Mouse (Mus musculus) embryonic facial prominence, embryonic 12.5 days (tissue): ENCODE measurements around the gene Hpca. TPM values are rescaled to one million over a fixed set of nuclear protein-coding genes. Genes with fewer than 3 reads are reported as not detected.

Source experiments
- ATAC-seq: fragments of 200-750 bp; cut with Nextera tagmentation; 2 replicates; pipeline ENCODE4 v1.8.0; 2017; ENCODE audit not compliant: insufficient number of reproducible peaks, insufficient read depth, low FRiP score, low TSS enrichment
- H3K27ac ChIP-seq: fragments of 300-500 bp; sonication (generic); 2 replicates; pipeline ENCODE4 v1.5.1; 2016; ENCODE audit warnings: mild to moderate bottlenecking
- H3K27me3 ChIP-seq: fragments of 300-500 bp; sonication (generic); 2 replicates; pipeline ENCODE4 v1.6.1; 2016; ENCODE audit warnings: mild to moderate bottlenecking, moderate library complexity
- H3K36me3 ChIP-seq: fragments of 300-500 bp; sonication (generic); 2 replicates; pipeline ENCODE4 v1.6.1; 2016; ENCODE audit warnings: mild to moderate bottlenecking
- H3K4me1 ChIP-seq: fragments of 300-500 bp; sonication (generic); 2 replicates; pipeline ENCODE4 v1.6.1; 2016
- H3K4me2 ChIP-seq: fragments of 300-500 bp; sonication (generic); replicated peaks from 2 replicates; pipeline ENCODE4 v1.6.1; 2016; ENCODE audit warnings: mild to moderate bottlenecking, moderate library complexity
- H3K4me3 ChIP-seq: fragments of 300-500 bp; sonication (generic); 2 replicates; pipeline ENCODE4 v1.5.1; 2016; ENCODE audit warnings: mild to moderate bottlenecking
- H3K9ac ChIP-seq: fragments of 300-500 bp; sonication (generic); 2 replicates; pipeline ENCODE4 v1.6.1; 2016; ENCODE audit warnings: mild to moderate bottlenecking, moderate library complexity
- H3K9me3 ChIP-seq: fragments of 300-500 bp; sonication (generic); 2 replicates; pipeline ENCODE4 v1.6.1; 2016; ENCODE audit warnings: mild to moderate bottlenecking, moderate library complexity
- WGBS: fragments of 180-500 bp; shearing (Covaris S2); methylation state at CpG from one replicate; pipeline ENCODE4 v1.1.7; 2016; 5-methylcytosine and 5-hydroxymethylcytosine counted together
- polyA plus RNA-seq: library from polyadenylated mRNA; unstranded; fragments of >200 nt; fragmentation: Nextera tagmentation; extraction: Ambion mirVana; gene quantifications from 2 replicates; pipeline ENCODE4 v1.2.1, GENCODE M21; 2016

The Hpca gene
- polyA plus RNA-seq, 1 experiment from 2014 or later: 4.7 TPM

- Histone ChIP-seq H3K4me3 (no peak overlapping the region), H3K9me3 (no peaks in the 10 kb centered on the region), H3K9ac (no peak overlapping the region), H3K4me2 (no peak overlapping the region), H3K27me3 (peaks cover 58% of the 10 kb centered on the region), H3K27ac (no peak overlapping the region), H3K4me1 (peaks cover 18% of the 10 kb centered on the region), H3K36me3 (no peaks in the 10 kb centered on the region)
- no peak for ATAC-seq
- WGBS: 79% methylated on average over 10 of the region's 10 CpGs
These were observed 2.1 kb downstream of the Hpca start for GRCm38 (mm10) chr4:129119708-129120107.

GRCm38 (mm10) chr4:129117720-129118510 lies 3.9 kb downstream of the Hpca start:
- Histone ChIP-seq H3K4me2 (no peak overlapping the region), H3K9ac (no peak overlapping the region), H3K9me3 (no peaks in the 10 kb centered on the region), H3K36me3 (no peaks in the 10 kb centered on the region), H3K4me3 (no peak overlapping the region), H3K27ac (no peak overlapping the region), H3K4me1 (peaks cover 18% of the 10 kb centered on the region), H3K27me3 (peaks cover 48% of the 10 kb centered on the region)
- ATAC-seq: no peak
- WGBS: 84% methylated on average over 14 of the region's 14 CpGs

GRCm38 (mm10) chr4:129116703-129117102 lies 5.1 kb downstream of the Hpca start:
- Histone ChIP-seq H3K9me3 (no peaks in the 10 kb centered on the region), H3K27me3 (peaks cover 36% of the 10 kb centered on the region), H3K36me3 (no peaks in the 10 kb centered on the region), H3K4me3 (no peak overlapping the region), H3K4me1 (peaks cover 19% of the 10 kb centered on the region), H3K4me2 (no peak overlapping the region), H3K9ac (no peak overlapping the region), H3K27ac (no peak overlapping the region)
- no peak for ATAC-seq
- WGBS: 92% methylated on average over 8 of the region's 8 CpGs

GRCm38 (mm10) chr4:129113083-129113988 lies 8.5 kb downstream of the Hpca start:
- Histone ChIP-seq H3K4me3 (no peak overlapping the region), H3K9me3 (no peaks in the 10 kb centered on the region), H3K36me3 (no peaks in the 10 kb centered on the region), H3K27ac (no peak overlapping the region), H3K4me2 (no peak overlapping the region), H3K9ac (no peak overlapping the region), H3K27me3 (peaks cover 9% of the 10 kb centered on the region), H3K4me1 (peaks cover 3% of the 10 kb centered on the region; the same call in 1 of the 2 replicates)
- WGBS: 33% methylated on average over 28 of the region's 28 CpGs
- ATAC-seq: peak; percentile 48; the same call in 1 of the 2 replicates

GRCm38 (mm10) chr4:129112231-129112630 lies 9.6 kb downstream of the Hpca start:
- H3K36me3 ChIP-seq: no peaks in the 10 kb centered on the region
- no peak overlapping the region for H3K9ac ChIP-seq
- H3K27ac ChIP-seq: no peak overlapping the region
- H3K4me3 ChIP-seq: no peak overlapping the region
- WGBS: 60% methylated on average over 13 of the region's 13 CpGs
- ATAC-seq: no peak
- no peak overlapping the region for H3K4me2 ChIP-seq
- H3K9me3 ChIP-seq: no peaks in the 10 kb centered on the region
- H3K27me3 ChIP-seq: peaks cover 9% of the 10 kb centered on the region; the same call in 1 of the 2 replicates
- H3K4me1 ChIP-seq: peaks cover 3% of the 10 kb centered on the region; the same call in 1 of the 2 replicates

GRCm38 (mm10) chr4:129111350-129111749 lies 10.5 kb downstream of the Hpca start:
- no peak overlapping the region for H3K9ac ChIP-seq
- no peak overlapping the region for H3K27ac ChIP-seq
- ATAC-seq: no peak
- no peak overlapping the region for H3K4me2 ChIP-seq
- H3K36me3 ChIP-seq: no peaks in the 10 kb centered on the region
- peaks cover 18% of the 10 kb centered on the region for H3K27me3 ChIP-seq
- no peaks in the 10 kb centered on the region for H3K9me3 ChIP-seq
- no peak overlapping the region for H3K4me3 ChIP-seq
- WGBS: 62% methylated on average over 11 of the region's 11 CpGs
- peaks cover 7% of the 10 kb centered on the region; the same call in 1 of the 2 replicates for H3K4me1 ChIP-seq

GRCm38 (mm10) chr4:129110804-129111203 lies 11.0 kb downstream of the Hpca start:
- Histone ChIP-seq H3K36me3 (no peaks in the 10 kb centered on the region), H3K9me3 (no peaks in the 10 kb centered on the region), H3K4me2 (no peak overlapping the region), H3K27ac (no peak overlapping the region), H3K4me1 (peaks cover 11% of the 10 kb centered on the region; the same call in 1 of the 2 replicates), H3K9ac (no peak overlapping the region), H3K27me3 (peaks cover 19% of the 10 kb centered on the region), H3K4me3 (no peak overlapping the region)
- no peak for ATAC-seq
- WGBS: 89% methylated on average over 6 of the region's 6 CpGs

GRCm38 (mm10) chr4:129108624-129109023 lies 13.2 kb downstream of the Hpca start:
- ATAC-seq: no peak
- Histone ChIP-seq H3K4me1 (peaks cover 19% of the 10 kb centered on the region), H3K9me3 (no peaks in the 10 kb centered on the region), H3K4me2 (no peak overlapping the region), H3K36me3 (no peaks in the 10 kb centered on the region), H3K27ac (no peak overlapping the region), H3K4me3 (no peak overlapping the region), H3K9ac (no peak overlapping the region), H3K27me3 (peaks cover 36% of the 10 kb centered on the region)
- WGBS: 87% methylated on average over 7 of the region's 7 CpGs

- no peak overlapping the region for H3K27ac ChIP-seq
- WGBS: 65% methylated on average over 10 of the region's 10 CpGs
- H3K9ac ChIP-seq: no peak overlapping the region
These were observed 14.4 kb downstream of the Hpca start for GRCm38 (mm10) chr4:129107348-129107899.

GRCm38 (mm10) chr4:129106073-129106472 lies 15.8 kb downstream of the Hpca start:
- WGBS: 20% methylated on average over 9 of the region's 9 CpGs
- Histone ChIP-seq H3K9ac (no peak overlapping the region), H3K27ac (no peak overlapping the region), H3K4me3 (peak overlapping the region; percentile 25; the same call in 1 of the 2 replicates), H3K4me1 (peaks cover 16% of the 10 kb centered on the region), H3K36me3 (no peaks in the 10 kb centered on the region), H3K9me3 (no peaks in the 10 kb centered on the region), H3K27me3 (peaks cover 42% of the 10 kb centered on the region), H3K4me2 (peak overlapping the region; percentile 51)
- ATAC-seq: no peak

More at GRCm38 (mm10) chr4:129107348-129107899, 14.4 kb downstream of the Hpca start:
- H3K4me2 ChIP-seq: no peak overlapping the region
- no peaks in the 10 kb centered on the region for H3K36me3 ChIP-seq
- H3K4me1 ChIP-seq: peaks cover 19% of the 10 kb centered on the region
- no peaks in the 10 kb centered on the region for H3K9me3 ChIP-seq
- H3K4me3 ChIP-seq: no peak overlapping the region
- ATAC-seq: no peak
- H3K27me3 ChIP-seq: peaks cover 42% of the 10 kb centered on the region

GRCm38 (mm10) chr4:129105356-129105755 lies 16.5 kb downstream of the Hpca start, which contains the start of gene Tmem54:
TSS of gene Tmem54 (plus strand) at chr4:129105548.
- no peak for ATAC-seq
- Histone ChIP-seq H3K4me3 (peak within 1 kb of the TSS; percentile 25), H3K4me1 (peaks cover 16% of the 10 kb centered on the region), H3K27me3 (peaks cover 42% of the 10 kb centered on the region), H3K4me2 (peak within 1 kb of the TSS; percentile 51), H3K9ac (peak within 1 kb of the TSS; percentile 34), H3K27ac (no peak within 1 kb of the TSS), H3K9me3 (no peaks in the 10 kb centered on the region), H3K36me3 (no peaks in the 10 kb centered on the region)
- 3% methylated on average over 40 of the region's 40 CpGs for WGBS
